Mouse (Mus musculus) lung, postnatal 0 days (tissue): Measurements from ENCODE around the gene Syde2. TPM values are rescaled to one million over a fixed set of nuclear protein-coding genes. Genes with fewer than 3 reads are reported as not detected.

ENCODE experiments used
- ATAC-seq: fragments of 200-750 bp; cut with Nextera tagmentation; 2 replicates; pipeline ENCODE4 v1.8.0; 2017; ENCODE audit warnings: moderate library complexity
- DNase-seq: peaks from one replicate; pipeline ENCODE4 v3.0.0-alpha.2; 2016; ENCODE audit warnings: low spot score
- H3K27ac ChIP-seq: fragments of 300-500 bp; sonication (generic); 2 replicates; pipeline ENCODE4 v1.5.1; 2014; ENCODE audit warnings: antibody characterized with exemption, mild to moderate bottlenecking, low read length, mixed read lengths
- H3K27me3 ChIP-seq: fragments of 300-500 bp; sonication (generic); replicated peaks from 2 replicates; pipeline ENCODE4 v1.6.1; 2014; ENCODE audit warnings: low read length, mixed read lengths; ENCODE audit not compliant: insufficient read depth
- H3K36me3 ChIP-seq: fragments of 300-500 bp; sonication (generic); 2 replicates; pipeline ENCODE4 v1.6.1; 2014; ENCODE audit warnings: low read length, mixed read lengths; ENCODE audit not compliant: insufficient read depth
- H3K4me1 ChIP-seq: fragments of 300-500 bp; sonication (generic); 2 replicates; pipeline ENCODE4 v1.6.1; 2014; ENCODE audit warnings: antibody characterized with exemption, low read depth, low read length, mixed read lengths; ENCODE audit not compliant: insufficient read depth
- H3K4me2 ChIP-seq: fragments of 300-500 bp; sonication (generic); replicated peaks from 2 replicates; pipeline ENCODE4 v1.6.1; 2014; ENCODE audit warnings: low read depth, mild to moderate bottlenecking, low read length, moderate library complexity, mixed read lengths
- H3K4me3 ChIP-seq: fragments of 300-500 bp; sonication (generic); 2 replicates; pipeline ENCODE4 v1.5.1; 2014; ENCODE audit warnings: low read depth, low read length
- H3K9ac ChIP-seq: fragments of 300-500 bp; sonication (generic); replicated peaks from 2 replicates; pipeline ENCODE4 v1.6.1; 2014; ENCODE audit warnings: low read depth, mild to moderate bottlenecking
- H3K9me3 ChIP-seq: fragments of 300-500 bp; sonication (generic); 2 replicates; pipeline ENCODE4 v1.6.1; 2016; ENCODE audit warnings: low read length, mixed read lengths
- CTCF ChIP-seq: IDR thresholded peaks from 2 replicates; pipeline ENCODE4 v1.5.1; 2016; ENCODE audit warnings: antibody characterized with exemption, mild to moderate bottlenecking
- EP300 ChIP-seq: IDR thresholded peaks from 2 replicates; pipeline ENCODE4 v1.6.1; 2016; ENCODE audit warnings: antibody characterized with exemption, mild to moderate bottlenecking, control low read depth
- WGBS: fragments of 180-500 bp; shearing (Covaris S2); extraction: QIAGEN DNeasy Blood & Tissue Kit; methylation state at CpG from one replicate; pipeline ENCODE4 v1.1.7; 2014; 5-methylcytosine and 5-hydroxymethylcytosine counted together
- polyA plus RNA-seq: library from polyadenylated mRNA; unstranded; fragments of >200 nt; fragmentation: Nextera tagmentation; extraction: Ambion mirVana; gene quantifications from 2 replicates; pipeline ENCODE4 v1.2.1, GENCODE M21; 2015

Gene Syde2
- polyA plus RNA-seq, 1 experiment from 2014 or later: 3.1 TPM

GRCm38 (mm10) chr3:146004347-146005051 is 16.8 kb downstream of the Syde2 start:
- ATAC-seq (no peak), DNase-seq (no peak)
- H3K27me3 ChIP-seq: no peaks in the 10 kb centered on the region
- no peak overlapping the region for H3K4me3 ChIP-seq
- no peak overlapping the region for H3K27ac ChIP-seq
- no peaks in the 10 kb centered on the region for H3K9me3 ChIP-seq
- no peak overlapping the region for H3K4me2 ChIP-seq
- H3K4me1 ChIP-seq: no peaks in the 10 kb centered on the region
- peaks cover 13% of the 10 kb centered on the region; the same call in 1 of the 2 replicates for H3K36me3 ChIP-seq
- no peak for TF ChIP-seq EP300
- no peak for TF ChIP-seq CTCF
- no peak overlapping the region for H3K9ac ChIP-seq
- WGBS: 89% methylated on average over 14 of the region's 14 CpGs

GRCm38 (mm10) chr3:146007872-146008271 is 20.2 kb downstream of the Syde2 start:
- Histone ChIP-seq H3K4me3 (no peak overlapping the region), H3K27me3 (no peaks in the 10 kb centered on the region), H3K9me3 (no peaks in the 10 kb centered on the region), H3K9ac (no peak overlapping the region), H3K4me1 (no peaks in the 10 kb centered on the region), H3K36me3 (0 out of 2 replicates have a peak, but pooled peaks cover 12% of the 10 kb centered on the region), H3K27ac (no peak overlapping the region), H3K4me2 (no peak overlapping the region)
- ATAC-seq (no peak), DNase-seq (no peak)
- TF ChIP-seq EP300 (no peak), CTCF (no peak)
- 78% methylated on average over 6 of the region's 6 CpGs for WGBS

GRCm38 (mm10) chr3:146009859-146010645 is 22.4 kb downstream of the Syde2 start:
- Histone ChIP-seq H3K9me3 (no peaks in the 10 kb centered on the region), H3K36me3 (no peaks in the 10 kb centered on the region), H3K27me3 (no peaks in the 10 kb centered on the region), H3K27ac (peak overlapping the region; percentile 62; the same call in 1 of the 2 replicates), H3K4me3 (no peak overlapping the region), H3K4me1 (no peaks in the 10 kb centered on the region), H3K4me2 (no peak overlapping the region), H3K9ac (no peak overlapping the region)
- TF ChIP-seq CTCF (no peak), EP300 (no peak)
- 52% methylated on average over 19 of the region's 20 CpGs for whole genome bisulfite sequencing
- ATAC-seq: peak; percentile 78
- peak; percentile 70 for DNase-seq

GRCm38 (mm10) chr3:146010751-146011150 is 23.1 kb downstream of the Syde2 start:
- 97% methylated on average over 4 of the region's 4 CpGs for WGBS
- no peak overlapping the region for H3K4me2 ChIP-seq

GRCm38 (mm10) chr3:146011544-146012218 is 24.0 kb downstream of the Syde2 start:
- no peak overlapping the region for H3K9ac ChIP-seq
- DNase-seq (no peak), ATAC-seq (no peak)
- H3K27ac ChIP-seq: no peak overlapping the region
- no peak overlapping the region for H3K4me3 ChIP-seq
- TF ChIP-seq EP300 (no peak), CTCF (peak; percentile 26; the same call in 1 of the 2 replicates)
- no peaks in the 10 kb centered on the region for H3K4me1 ChIP-seq
- no peak overlapping the region for H3K4me2 ChIP-seq
- H3K27me3 ChIP-seq: no peaks in the 10 kb centered on the region
- H3K36me3 ChIP-seq: peaks cover 6% of the 10 kb centered on the region; the same call in 1 of the 2 replicates
- 65% methylated on average over 8 of the region's 8 CpGs for WGBS
- H3K9me3 ChIP-seq: no peaks in the 10 kb centered on the region

More at GRCm38 (mm10) chr3:146010751-146011150, 23.1 kb downstream of the Syde2 start:
- no peak overlapping the region for H3K9ac ChIP-seq
- ATAC-seq (no peak), DNase-seq (no peak)
- H3K27me3 ChIP-seq: no peaks in the 10 kb centered on the region
- H3K4me1 ChIP-seq: no peaks in the 10 kb centered on the region
- no peaks in the 10 kb centered on the region for H3K36me3 ChIP-seq
- no peaks in the 10 kb centered on the region for H3K9me3 ChIP-seq
- H3K4me3 ChIP-seq: no peak overlapping the region
- no peak overlapping the region for H3K27ac ChIP-seq
- TF ChIP-seq EP300 (no peak), CTCF (no peak)

- Histone ChIP-seq H3K9ac (no peak overlapping the region), H3K9me3 (no peaks in the 10 kb centered on the region), H3K4me1 (no peaks in the 10 kb centered on the region), H3K27me3 (no peaks in the 10 kb centered on the region), H3K36me3 (peaks cover 11% of the 10 kb centered on the region), H3K4me3 (no peak overlapping the region), H3K27ac (no peak overlapping the region), H3K4me2 (no peak overlapping the region)
- DNase-seq (no peak), ATAC-seq (peak; percentile 14; the same call in 1 of the 2 replicates)
- TF ChIP-seq CTCF (no peak), EP300 (no peak)
- 61% methylated on average over 7 of the region's 7 CpGs for WGBS
These were observed 25.8 kb downstream of the Syde2 start for GRCm38 (mm10) chr3:146013490-146013889.
